Mouse (Mus musculus): ENCODE measurements around the gene Adra2b. TPM values are rescaled to one million over a fixed set of nuclear protein-coding genes. Genes with fewer than 3 reads are reported as not detected.
A peak's percentile ranks its signal among the peaks of the same experiment; 100 is the strongest.

Adra2b gene
- polyA plus RNA-seq, 1 experiment from 2014 or later: 0.18 TPM

DNA sequence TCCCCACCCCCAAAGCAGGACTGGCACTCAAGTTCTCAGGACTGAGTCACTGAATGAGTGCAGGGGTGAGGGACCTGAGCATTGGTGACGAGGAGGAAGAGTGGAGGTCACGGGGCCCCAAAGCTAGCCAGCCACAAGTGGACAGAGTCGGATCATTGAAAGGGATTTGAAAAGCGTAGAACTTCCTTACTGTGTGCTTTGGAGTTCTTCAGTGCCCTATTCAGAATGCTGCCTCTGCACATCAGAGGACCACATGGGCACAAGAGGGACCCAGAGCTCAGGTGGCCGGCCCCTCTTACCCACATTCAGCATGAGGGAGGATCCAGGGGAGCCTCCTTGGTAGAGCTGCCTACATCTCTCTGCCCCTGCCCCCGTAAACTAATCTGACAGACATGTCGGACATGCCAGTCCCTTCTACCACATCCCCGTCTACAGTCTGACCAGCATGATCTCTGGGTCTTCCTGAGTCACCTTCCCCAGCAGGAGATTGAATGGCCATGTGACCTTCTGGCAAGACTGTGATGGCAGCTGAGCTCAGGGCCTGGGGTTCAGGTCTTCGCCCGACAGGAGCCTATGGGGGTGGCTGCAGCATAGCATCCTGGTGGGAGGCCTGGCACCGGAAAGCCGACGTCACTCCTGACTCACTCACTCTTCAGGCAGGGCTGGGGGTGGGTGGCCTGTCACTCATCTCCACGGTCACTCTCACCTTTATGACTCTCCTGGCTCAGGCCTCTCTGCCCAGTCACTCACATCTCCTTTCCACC, 30.0 kb upstream of the Adra2b start:
- Histone ChIP-seq H3K9ac (no peak overlapping the region), H3K27me3 (peaks cover 43% of the 10 kb centered on the region), H3K4me1 (peaks cover 11% of the 10 kb centered on the region; the same call in 1 of the 2 replicates), H3K36me3 (ENCODE audit: poor library complexity, severe bottlenecking) (no peaks in the 10 kb centered on the region), H3K4me3 (no peak overlapping the region), H3K9me3 (replicated peaks) (no peaks in the 10 kb centered on the region), H3K27ac (no peak overlapping the region), H3K4me2 (no peak overlapping the region)
- ATAC-seq: no peak
- whole genome bisulfite sequencing: 83% methylated on average over 14 of the region's 14 CpGs

DNA sequence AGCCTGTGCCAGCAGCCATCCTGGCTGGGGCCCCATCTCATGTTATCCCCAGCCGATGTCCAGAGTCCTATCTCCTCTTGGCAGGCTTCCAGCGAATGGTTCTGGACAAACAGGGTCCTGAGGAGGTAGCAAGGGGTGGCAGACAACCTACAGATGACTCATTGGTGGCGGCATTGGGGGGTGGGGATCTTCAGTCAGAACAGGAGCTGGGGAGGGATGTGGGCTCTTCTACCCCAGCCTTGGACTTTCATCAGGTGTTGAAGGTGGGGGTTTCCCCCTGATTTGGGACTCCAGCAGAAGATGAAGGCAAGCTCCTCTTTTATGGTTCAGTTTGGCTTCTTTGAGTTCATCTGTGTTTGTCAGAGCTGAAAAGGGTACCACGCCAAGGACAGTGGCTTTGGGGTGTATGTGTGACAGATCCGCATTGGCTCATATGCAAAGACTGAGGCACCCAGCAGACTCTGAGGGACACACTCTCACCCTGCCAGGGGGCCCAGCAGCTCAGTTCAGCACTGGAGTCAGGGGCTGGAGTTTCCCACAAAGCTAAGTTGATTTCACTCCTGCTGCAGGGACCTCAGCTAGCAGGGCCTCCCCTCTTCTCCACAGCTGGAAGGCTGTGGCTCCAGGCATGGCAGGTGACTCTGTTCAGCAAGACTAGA, 28.9 kb upstream of the Adra2b start:
- Histone ChIP-seq H3K27ac (no peak overlapping the region), H3K36me3 (ENCODE audit: poor library complexity, severe bottlenecking) (no peaks in the 10 kb centered on the region), H3K4me2 (no peak overlapping the region), H3K9ac (no peak overlapping the region), H3K9me3 (replicated peaks) (no peaks in the 10 kb centered on the region), H3K4me1 (peaks cover 11% of the 10 kb centered on the region; the same call in 1 of the 2 replicates), H3K27me3 (peaks cover 51% of the 10 kb centered on the region), H3K4me3 (no peak overlapping the region)
- ATAC-seq: no peak
- 77% methylated on average over 5 of the region's 5 CpGs for WGBS

DNA sequence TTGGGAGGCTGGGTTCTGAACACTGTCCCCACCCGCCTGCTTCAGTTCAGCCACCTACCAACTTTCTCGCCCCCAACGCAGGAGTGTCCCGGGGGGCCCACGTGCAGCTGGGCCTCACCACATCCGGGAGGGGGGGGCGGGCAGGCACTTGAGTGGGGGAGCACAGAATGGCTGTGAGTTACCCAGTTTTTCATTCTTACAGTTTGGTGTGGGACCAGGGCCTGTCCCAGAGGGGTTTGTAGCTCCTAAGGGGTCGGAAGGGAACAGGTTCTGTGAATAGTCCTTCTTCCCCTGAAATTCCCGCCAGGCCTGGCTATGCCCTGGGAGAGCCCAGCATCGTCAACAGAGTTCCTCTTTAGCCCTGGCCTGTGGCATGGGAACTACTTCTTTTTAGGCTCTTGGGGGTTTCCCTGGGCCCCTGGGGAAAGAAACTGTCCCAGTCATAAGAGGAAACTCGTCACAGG, 27.9 kb upstream of the Adra2b start:
- no peak for ATAC-seq
- Histone ChIP-seq H3K4me3 (no peak overlapping the region), H3K27ac (no peak overlapping the region), H3K9me3 (replicated peaks) (no peaks in the 10 kb centered on the region), H3K9ac (no peak overlapping the region), H3K4me2 (no peak overlapping the region), H3K4me1 (peaks cover 11% of the 10 kb centered on the region; the same call in 1 of the 2 replicates), H3K27me3 (peaks cover 57% of the 10 kb centered on the region), H3K36me3 (ENCODE audit: poor library complexity, severe bottlenecking) (no peaks in the 10 kb centered on the region)
- WGBS: 48% methylated on average over 11 of the region's 11 CpGs

DNA sequence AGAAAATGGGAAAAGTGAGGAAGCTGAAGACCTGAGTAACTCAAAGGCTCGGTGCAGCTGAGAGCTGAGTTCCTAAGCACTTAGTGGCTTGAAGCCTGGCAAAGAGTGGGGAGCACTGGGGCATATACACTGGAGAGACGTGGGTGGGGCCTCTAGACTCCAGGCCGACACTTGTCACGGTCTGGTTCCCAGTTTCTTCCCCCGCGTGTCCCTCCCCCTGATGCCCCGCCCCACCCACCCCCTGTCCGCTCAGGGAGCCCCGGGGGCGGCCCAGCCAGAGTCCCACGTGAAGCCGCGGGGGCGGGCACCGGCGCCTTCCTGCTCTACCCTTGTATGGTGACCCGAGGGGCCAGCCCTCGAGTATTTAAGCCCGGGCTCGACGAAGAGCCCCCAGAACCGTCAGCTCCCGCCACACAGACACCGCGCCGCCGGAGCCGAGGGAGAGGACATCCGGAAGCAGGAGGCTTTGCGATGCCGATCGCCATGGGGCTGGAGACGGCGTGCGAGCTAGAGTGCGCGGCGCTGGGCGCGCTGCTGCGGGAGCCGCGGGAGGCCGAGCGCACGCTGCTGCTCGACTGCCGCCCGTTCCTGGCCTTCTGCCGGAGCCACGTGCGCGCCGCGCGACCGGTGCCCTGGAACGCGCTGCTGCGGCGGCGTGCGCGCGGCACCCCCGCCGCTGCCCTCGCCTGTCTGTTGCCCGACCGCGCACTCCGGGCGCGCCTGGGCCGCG, 27.1 kb upstream of the Adra2b start, which contains the start of gene Dusp2:
TSS of gene Dusp2 (plus strand) at position 393 of the 730 bp plus-strand sequence.
- peak; percentile 81 for ATAC-seq
- Histone ChIP-seq H3K27me3 (peaks cover 63% of the 10 kb centered on the region), H3K9ac (peak within 1 kb of the TSS; percentile 63), H3K4me2 (peak within 1 kb of the TSS; percentile 86), H3K36me3 (ENCODE audit: poor library complexity, severe bottlenecking) (no peaks in the 10 kb centered on the region), H3K4me3 (peak within 1 kb of the TSS; percentile 51), H3K9me3 (replicated peaks) (no peaks in the 10 kb centered on the region), H3K27ac (no peak within 1 kb of the TSS), H3K4me1 (peaks cover 11% of the 10 kb centered on the region; the same call in 1 of the 2 replicates)
- WGBS: under 1% methylated on average over 68 of the region's 76 CpGs

DNA sequence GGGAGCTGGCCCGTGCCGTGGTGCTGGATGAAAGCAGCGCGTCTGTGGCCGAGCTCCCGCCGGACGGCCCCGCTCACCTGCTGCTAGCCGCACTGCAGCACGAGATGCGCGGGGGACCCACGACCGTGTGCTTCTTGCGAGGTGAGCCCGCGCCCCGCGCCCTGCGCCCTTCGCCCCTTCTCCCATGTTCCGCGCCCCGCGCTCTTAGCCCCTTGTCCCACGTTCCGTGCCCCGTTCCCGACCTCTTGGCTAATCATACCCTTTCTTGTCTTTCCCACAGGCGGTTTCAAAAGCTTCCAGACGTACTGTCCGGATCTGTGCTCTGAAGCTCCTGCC, 26.5 kb upstream of the Adra2b start:
- Histone ChIP-seq H3K27me3 (peaks cover 65% of the 10 kb centered on the region), H3K9ac (peak overlapping the region; percentile 63), H3K9me3 (replicated peaks) (no peaks in the 10 kb centered on the region), H3K4me3 (peak overlapping the region; percentile 51), H3K36me3 (ENCODE audit: poor library complexity, severe bottlenecking) (no peaks in the 10 kb centered on the region), H3K4me1 (peaks cover 11% of the 10 kb centered on the region; the same call in 1 of the 2 replicates), H3K27ac (no peak overlapping the region), H3K4me2 (peak overlapping the region; percentile 86)
- no peak; the same call in 1 of the 2 replicates for ATAC-seq
- 5% methylated on average over 31 of the region's 33 CpGs for WGBS

DNA sequence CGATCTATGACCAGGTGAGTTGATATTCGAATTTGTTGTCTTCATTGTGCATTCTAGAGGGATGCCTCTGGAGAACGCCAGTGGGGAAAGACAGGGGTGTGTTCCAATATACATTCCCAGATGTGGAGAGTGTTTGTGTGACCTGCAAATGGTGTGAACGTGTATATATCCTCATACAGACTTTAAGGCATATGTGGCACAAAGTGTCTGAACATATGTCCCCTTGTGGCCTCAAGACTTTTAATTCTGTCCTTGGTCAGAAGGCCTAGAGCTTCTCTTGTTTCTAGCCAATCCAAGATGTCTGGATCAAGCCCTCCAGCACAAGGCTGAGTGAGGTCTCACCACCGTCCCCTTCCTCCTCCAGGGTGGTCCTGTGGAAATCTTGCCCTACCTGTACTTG, 26.1 kb upstream of the Adra2b start:
- Histone ChIP-seq H3K4me1 (peaks cover 11% of the 10 kb centered on the region; the same call in 1 of the 2 replicates), H3K36me3 (ENCODE audit: poor library complexity, severe bottlenecking) (no peaks in the 10 kb centered on the region), H3K27me3 (peaks cover 68% of the 10 kb centered on the region), H3K27ac (no peak overlapping the region), H3K9me3 (replicated peaks) (no peaks in the 10 kb centered on the region), H3K9ac (no peak overlapping the region), H3K4me3 (peak overlapping the region; percentile 51), H3K4me2 (peak overlapping the region; percentile 86)
- no peak for ATAC-seq
- WGBS: 41% methylated on average over 5 of the region's 5 CpGs

DNA sequence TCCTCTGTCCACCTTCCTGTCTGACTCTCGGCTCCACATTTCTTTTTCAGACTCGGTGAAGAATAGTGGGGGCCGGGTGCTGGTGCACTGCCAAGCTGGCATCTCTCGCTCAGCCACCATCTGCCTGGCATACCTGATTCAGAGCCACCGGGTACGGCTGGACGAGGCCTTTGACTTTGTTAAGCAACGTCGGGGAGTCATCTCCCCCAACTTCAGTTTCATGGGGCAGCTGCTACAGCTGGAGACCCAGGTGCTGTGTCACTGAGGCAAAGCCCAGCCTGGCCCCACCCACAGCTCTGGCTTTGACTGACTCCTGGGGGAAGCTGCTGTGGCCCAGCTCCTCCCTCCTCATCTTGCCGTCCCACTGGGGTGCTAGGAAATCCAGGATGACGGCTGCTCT, 25.5 kb upstream of the Adra2b start:
- H3K9me3 ChIP-seq (replicated peaks): no peaks in the 10 kb centered on the region
- ATAC-seq: no peak
- H3K4me2 ChIP-seq: no peak overlapping the region
- no peak overlapping the region for H3K27ac ChIP-seq
- H3K9ac ChIP-seq: no peak overlapping the region
- peaks cover 11% of the 10 kb centered on the region; the same call in 1 of the 2 replicates for H3K4me1 ChIP-seq
- H3K27me3 ChIP-seq: peaks cover 73% of the 10 kb centered on the region
- 72% methylated on average over 11 of the region's 11 CpGs for WGBS
- no peak overlapping the region for H3K4me3 ChIP-seq
- H3K36me3 ChIP-seq (ENCODE audit: poor library complexity, severe bottlenecking): no peaks in the 10 kb centered on the region

DNA sequence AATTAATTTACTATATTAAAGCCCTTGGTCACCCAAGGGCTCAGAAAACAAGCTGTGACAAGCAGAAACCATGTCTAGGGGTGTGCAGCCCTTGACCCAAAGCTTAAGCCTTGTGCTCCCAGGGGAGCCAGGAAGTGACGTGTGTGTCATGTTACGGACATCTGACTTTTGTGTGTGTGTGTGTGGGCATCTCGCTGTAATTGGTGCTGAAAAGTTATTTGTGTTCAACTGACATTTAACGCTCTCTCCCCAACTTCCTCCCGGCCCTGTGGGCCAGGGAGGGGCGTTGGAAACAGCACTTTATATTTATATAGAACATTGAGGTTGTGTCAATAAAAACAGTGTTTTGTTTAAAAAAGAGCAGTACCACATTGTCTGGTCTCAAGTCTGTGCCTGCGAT, 25.0 kb upstream of the Adra2b start:
- WGBS: 77% methylated on average over 7 of the region's 7 CpGs
- Histone ChIP-seq H3K4me2 (no peak overlapping the region), H3K4me3 (no peak overlapping the region), H3K27ac (no peak overlapping the region), H3K4me1 (peaks cover 11% of the 10 kb centered on the region; the same call in 1 of the 2 replicates), H3K36me3 (ENCODE audit: poor library complexity, severe bottlenecking) (no peaks in the 10 kb centered on the region), H3K27me3 (peaks cover 73% of the 10 kb centered on the region), H3K9ac (no peak overlapping the region), H3K9me3 (replicated peaks) (no peaks in the 10 kb centered on the region)
- no peak for ATAC-seq

DNA sequence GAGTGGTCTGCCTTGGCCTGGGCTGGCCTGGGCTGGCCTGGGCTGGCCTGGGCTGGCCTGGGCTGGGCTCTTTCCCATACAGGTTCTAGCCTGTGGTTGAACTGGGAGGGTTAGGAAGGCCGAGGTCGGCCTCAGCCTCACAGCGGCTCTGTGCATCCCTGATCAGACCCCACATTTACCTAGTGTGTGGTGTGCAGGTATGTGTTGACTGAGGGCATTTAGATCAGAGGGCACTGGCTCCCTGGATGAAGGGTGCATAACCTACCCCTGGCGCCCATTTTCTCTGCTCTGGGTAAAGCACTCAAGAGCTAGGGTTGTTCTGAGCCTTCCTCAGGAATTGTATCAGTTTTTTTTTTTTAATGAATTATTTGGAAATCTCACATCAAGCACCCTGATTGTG, 24.6 kb upstream of the Adra2b start, which contains the start of gene Astl:
TSS of gene Astl (plus strand) at position 224 of the 400 bp plus-strand sequence.
- no peak within 1 kb of the TSS for H3K9ac ChIP-seq
- H3K27me3 ChIP-seq: peaks cover 73% of the 10 kb centered on the region
- no peak for ATAC-seq
- no peak within 1 kb of the TSS for H3K4me3 ChIP-seq
- H3K4me1 ChIP-seq: peaks cover 11% of the 10 kb centered on the region; the same call in 1 of the 2 replicates
- no peak within 1 kb of the TSS for H3K4me2 ChIP-seq
- no peaks in the 10 kb centered on the region for H3K36me3 ChIP-seq (ENCODE audit: poor library complexity, severe bottlenecking)
- no peak within 1 kb of the TSS for H3K27ac ChIP-seq
- no peaks in the 10 kb centered on the region for H3K9me3 ChIP-seq (replicated peaks)
- 82% methylated on average over 4 of the region's 4 CpGs for WGBS

DNA sequence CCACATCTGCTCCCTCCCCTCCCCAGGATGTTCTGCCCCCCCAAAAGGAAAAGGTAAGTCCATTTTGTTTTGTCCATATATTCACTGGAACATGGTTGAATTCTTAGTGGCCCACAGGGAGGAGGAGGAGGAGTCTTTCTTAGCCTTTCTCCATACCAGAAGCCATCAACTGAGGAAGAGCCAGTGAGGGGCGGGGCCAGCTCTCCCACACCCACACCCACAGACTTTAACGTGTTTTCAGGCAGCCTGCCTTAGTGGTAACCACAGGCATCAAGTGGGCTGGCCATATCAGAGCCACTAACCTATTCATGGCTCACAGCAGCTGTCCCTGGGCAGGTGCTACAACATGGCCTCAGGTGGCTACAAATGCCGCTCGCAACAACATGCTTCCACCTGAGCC, 24.2 kb upstream of the Adra2b start:
- WGBS: 77% methylated on average over 4 of the region's 4 CpGs

DNA sequence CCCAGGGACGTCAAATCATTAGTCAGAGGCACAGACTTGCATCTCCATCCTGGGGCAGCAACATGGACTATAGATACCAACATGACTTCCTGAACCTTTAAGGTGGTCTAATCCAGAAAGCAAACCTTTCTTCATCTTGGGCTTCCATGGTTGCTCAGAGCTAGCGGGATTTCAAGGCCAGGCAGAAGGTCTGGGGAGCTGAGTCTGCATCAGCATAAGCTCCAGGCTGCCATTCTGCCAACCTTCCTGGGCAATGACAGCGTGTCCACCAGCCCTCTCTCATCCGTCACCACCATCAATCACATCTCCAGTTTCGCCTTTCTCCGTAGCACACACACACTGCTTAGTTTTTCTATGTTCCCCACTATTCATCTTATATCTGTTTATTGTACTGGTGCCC, 23.7 kb upstream of the Adra2b start:
- peaks cover 67% of the 10 kb centered on the region for H3K27me3 ChIP-seq
- H3K36me3 ChIP-seq (ENCODE audit: poor library complexity, severe bottlenecking): no peaks in the 10 kb centered on the region
- no peak overlapping the region for H3K4me2 ChIP-seq
- no peak overlapping the region for H3K27ac ChIP-seq
- H3K9me3 ChIP-seq (replicated peaks): no peaks in the 10 kb centered on the region
- no peak overlapping the region for H3K4me3 ChIP-seq
- 82% methylated on average over 6 of the region's 6 CpGs for WGBS
- ATAC-seq: no peak
- H3K9ac ChIP-seq: no peak overlapping the region
- peaks cover 11% of the 10 kb centered on the region; the same call in 1 of the 2 replicates for H3K4me1 ChIP-seq

More for the DNA sequence above, 24.2 kb upstream of the Adra2b start:
- peaks cover 71% of the 10 kb centered on the region for H3K27me3 ChIP-seq
- H3K9ac ChIP-seq: no peak overlapping the region
- H3K27ac ChIP-seq: no peak overlapping the region
- H3K4me3 ChIP-seq: no peak overlapping the region
- no peak overlapping the region for H3K4me2 ChIP-seq
- H3K4me1 ChIP-seq: peaks cover 11% of the 10 kb centered on the region; the same call in 1 of the 2 replicates
- H3K36me3 ChIP-seq (ENCODE audit: poor library complexity, severe bottlenecking): no peaks in the 10 kb centered on the region
- no peak for ATAC-seq
- H3K9me3 ChIP-seq (replicated peaks): no peaks in the 10 kb centered on the region

DNA sequence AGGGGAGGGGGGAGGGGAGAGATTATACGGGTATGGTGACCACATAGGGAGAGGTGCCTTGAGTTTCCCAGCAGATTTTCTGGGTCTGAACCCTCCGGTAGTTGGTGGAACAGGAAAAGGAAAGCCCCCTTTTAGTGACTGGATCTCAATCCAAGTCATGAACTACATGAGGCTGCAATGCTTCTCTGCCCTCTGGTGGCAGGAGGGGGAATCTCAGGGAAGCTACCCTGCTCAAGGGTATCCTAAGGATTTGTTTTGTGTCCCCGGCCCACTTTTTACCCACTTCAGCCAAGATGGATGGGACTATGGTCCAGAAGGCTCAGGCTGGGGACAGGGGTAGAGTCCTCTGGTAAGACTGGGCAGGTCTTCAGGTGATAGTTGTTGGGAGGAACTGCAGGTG, 21.8 kb upstream of the Adra2b start:
- Histone ChIP-seq H3K27me3 (peaks cover 48% of the 10 kb centered on the region), H3K9ac (no peak overlapping the region), H3K4me3 (no peak overlapping the region), H3K27ac (no peak overlapping the region), H3K4me2 (no peak overlapping the region), H3K4me1 (peaks cover 6% of the 10 kb centered on the region; the same call in 1 of the 2 replicates), H3K36me3 (ENCODE audit: poor library complexity, severe bottlenecking) (no peaks in the 10 kb centered on the region), H3K9me3 (replicated peaks) (no peaks in the 10 kb centered on the region)
- WGBS: 19% methylated on average over 3 of the region's 3 CpGs
- no peak for ATAC-seq
